Mouse (Mus musculus) embryo, embryonic 11.5 days (tissue): ENCODE measurements around the gene Erc1.

Source experiments
- DNase-seq: peaks from one replicate; pipeline ENCODE4 v3.0.0-alpha.2; 2012; ENCODE audit warnings: low read depth, low spot score

Gene Erc1

DNA sequence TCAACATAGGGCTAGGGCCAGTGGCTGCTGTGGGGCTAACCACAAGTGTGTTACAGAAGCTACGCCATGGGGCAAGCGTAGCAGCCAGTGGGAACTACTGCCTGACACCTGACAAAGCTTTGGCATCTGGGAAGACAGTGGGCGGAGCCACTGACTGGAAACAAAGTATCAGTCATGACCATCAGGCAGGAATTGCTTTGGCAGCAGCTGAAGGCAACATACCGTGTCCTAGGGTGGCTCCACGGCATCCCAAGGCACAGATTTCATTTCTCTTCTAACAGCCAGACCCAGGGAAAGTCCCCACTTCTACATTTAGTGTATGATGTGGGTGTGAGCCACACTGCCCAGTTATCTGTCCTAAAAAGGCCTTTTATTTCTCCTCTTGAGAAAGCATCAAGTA, 321.5 kb downstream of the Erc1 start:
- DNase-seq: no peak

DNA sequence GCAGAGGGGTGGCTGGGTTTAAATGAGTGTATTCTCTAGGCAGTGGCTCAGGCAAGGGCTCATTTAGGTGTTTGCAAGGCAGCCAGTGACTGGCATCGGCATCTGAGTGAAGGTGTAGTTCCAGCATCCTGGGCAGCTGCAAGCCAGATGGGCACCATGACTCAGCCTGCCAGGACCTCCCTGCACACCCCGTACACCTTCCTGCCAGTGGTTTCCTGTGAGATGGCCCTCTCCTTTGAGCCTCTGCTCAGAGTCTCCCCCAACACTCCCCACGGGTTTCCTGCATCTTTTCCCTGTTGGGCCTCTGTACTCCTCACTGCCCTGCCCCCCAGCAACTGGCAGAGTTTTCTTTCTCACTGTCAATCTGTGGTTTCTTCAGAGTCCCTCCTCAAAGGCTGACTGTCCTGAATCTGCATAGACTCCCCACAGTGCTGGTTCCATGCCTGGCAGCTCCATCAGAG, 326.0 kb downstream of the Erc1 start:
- no peak for DNase-seq

DNA sequence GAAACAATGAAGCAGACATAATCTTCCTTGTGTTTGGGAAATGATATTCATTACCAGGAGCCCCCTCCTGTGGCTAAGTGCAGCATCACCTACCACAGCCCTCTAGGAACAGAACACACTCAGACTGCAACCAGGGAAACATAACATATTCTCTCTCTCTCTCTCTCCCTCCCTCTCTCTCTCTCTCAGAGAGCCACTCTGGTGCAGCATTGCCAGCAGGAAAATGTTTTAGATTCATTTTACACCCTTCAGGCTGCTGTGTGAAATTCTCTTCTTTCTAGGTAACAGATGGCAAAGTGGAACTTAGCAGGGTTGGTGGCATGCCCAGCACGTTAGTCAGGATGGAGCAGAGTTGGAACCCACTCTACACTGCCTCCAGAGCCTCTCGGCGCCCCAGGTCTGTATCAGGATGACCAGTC, 326.5 kb downstream of the Erc1 start:
- no peak for DNase-seq
